Mouse (Mus musculus) embryonic fibroblast, embryonic 13.5 days (primary cell): Measurements from ENCODE around the gene Fam135a.

Experiments
- CTCF ChIP-seq: IDR thresholded peaks from 2 replicates; pipeline ENCODE4 v1.5.1; 2011; ENCODE audit warnings: mild to moderate bottlenecking, control low read depth, low read length, moderate library complexity, borderline replicate concordance; ENCODE audit not compliant: insufficient read depth
- POLR2A ChIP-seq: IDR thresholded peaks from 2 replicates; pipeline ENCODE4 v1.6.1; 2011; ENCODE audit warnings: low read depth, mild to moderate bottlenecking, control low read depth, low read length, moderate library complexity

GRCm38 (mm10) chr1:23995420-23995819 lies 104.7 kb downstream of the Fam135a start:
- no peak for TF ChIP-seq POLR2A
- no peak for TF ChIP-seq CTCF
